Mouse (Mus musculus): ENCODE data around the gene Tle2.

DNA sequence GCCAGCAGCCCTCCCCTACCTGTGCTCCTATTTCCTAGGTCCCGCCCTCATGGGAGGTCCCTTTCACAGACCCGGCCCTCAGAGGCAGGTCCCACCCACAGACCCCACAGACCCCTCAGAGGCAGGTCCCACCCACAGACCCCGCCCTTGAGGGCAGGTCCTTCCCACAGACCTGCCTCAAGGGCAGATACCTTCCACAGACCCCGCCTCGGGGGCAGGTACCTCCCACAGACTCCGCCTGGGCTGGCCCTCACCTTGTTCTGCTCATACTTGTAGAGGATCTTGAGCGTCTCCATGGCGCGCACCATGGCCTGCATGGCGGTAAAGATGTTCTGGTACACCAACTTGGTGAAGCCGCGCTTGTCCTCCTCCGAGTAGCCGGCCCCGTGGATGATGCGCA is 39.5 kb upstream of the Tle2 start:
- TF ChIP-seq CTCF (IDR thresholded peaks at IDR 0.05; ENCODE audit: low read depth) (no peak), EP300 (IDR thresholded peaks at IDR 0.05; ENCODE audit: low read depth) (no peak)

Data from heart, postnatal 0 days (tissue).